Mouse (Mus musculus) T-cell, adult 66 days (primary cell): Measurements from ENCODE around the gene Krtap26-1. TPM values are rescaled to one million over a fixed set of nuclear protein-coding genes. Genes with fewer than 3 reads are reported as not detected.

ENCODE experiments used
- total RNA-seq, 2 experiments: library from RNA; stranded (reverse); gene quantifications; 3 replicates in 1 of 2; 4 replicates in 1 of 2; pipeline ENCODE4 v1.2.4; 2023

The Krtap26-1 gene
- not detected for total RNA-seq

GRCm38 (mm10) chr16:88647358-88647846 is at the start of gene Krtap26-1:
Gene Krtap26-1 (minus strand): TSS chr16:88647796.

DNA sequence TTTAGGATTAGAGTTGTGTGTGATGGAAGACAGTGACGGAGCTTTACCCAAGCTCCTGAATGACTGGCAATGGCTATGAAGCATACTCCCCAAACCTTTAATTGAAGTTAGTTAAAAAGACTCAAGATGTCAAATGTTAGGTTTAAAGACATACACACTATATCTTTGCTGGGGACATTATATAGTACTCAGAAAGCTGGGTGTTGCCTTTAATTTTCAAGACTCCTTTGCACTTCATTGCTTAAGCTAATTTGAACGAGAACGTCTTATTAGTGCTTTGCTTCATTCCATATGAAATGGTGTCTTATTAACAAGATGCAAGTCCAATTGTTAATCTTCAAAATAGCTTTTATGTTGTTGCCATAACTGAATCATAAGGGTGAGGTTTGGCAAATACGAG is 24.0 kb upstream of the Krtap26-1 start, which contains the start of gene Krtap27-1:
Krtap27-1 (minus strand) TSS at position 101 of the 400 bp plus-strand sequence.

GRCm38 (mm10) chr16:88627566-88627965 is 20.0 kb downstream of the Krtap26-1 start, which contains the start of gene 2310079G19Rik:
Gene 2310079G19Rik (minus strand): TSS chr16:88627666.

DNA sequence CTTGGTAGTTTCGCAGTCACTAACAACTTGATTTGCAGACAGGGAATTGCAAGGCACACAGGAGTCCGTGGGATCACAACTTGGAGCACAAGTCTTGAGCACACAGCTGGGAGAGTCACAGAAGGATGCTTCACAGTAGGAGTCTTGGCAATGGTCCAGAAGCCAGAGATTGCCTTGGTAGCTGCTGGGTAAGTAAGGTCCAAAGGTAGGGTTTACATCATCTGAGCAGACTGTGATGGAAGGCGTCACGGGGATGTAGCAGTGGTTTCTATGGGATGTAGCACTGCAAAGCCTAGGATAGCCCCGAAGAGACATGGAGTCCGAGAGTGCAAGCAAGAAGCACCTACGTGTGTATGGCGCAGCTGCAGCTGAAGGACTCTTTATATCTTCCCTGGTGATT is 35.7 kb downstream of the Krtap26-1 start, which contains the start of gene Krtap24-1:
Krtap24-1 (minus strand) TSS at position 358 of the 400 bp plus-strand sequence.

Other genes starting within 250 kb of the Krtap26-1 start
- gene Cldn17, start 140.8 kb downstream of the Krtap26-1 start, total RNA-seq = not detected
- not detected for gene Cldn8, start 84.6 kb downstream of the Krtap26-1 start, total RNA-seq
- gene Krtap24-1, start 35.5 kb downstream of the Krtap26-1 start, total RNA-seq = not detected
- not detected for gene 2310079G19Rik, start 20.1 kb downstream of the Krtap26-1 start, total RNA-seq
- not detected for gene Krtap27-1, start 23.9 kb upstream of the Krtap26-1 start, total RNA-seq
- gene 2310061N02Rik, start 60.2 kb upstream of the Krtap26-1 start, total RNA-seq = not detected
- gene Krtap13-1, start 81.1 kb upstream of the Krtap26-1 start, total RNA-seq = not detected
- not detected for gene Krtap13, start 103.8 kb upstream of the Krtap26-1 start, total RNA-seq
- gene 2310034C09Rik, start 111.1 kb upstream of the Krtap26-1 start, total RNA-seq = not detected
- gene 2310057N15Rik, start 126.4 kb upstream of the Krtap26-1 start, total RNA-seq = not detected
- gene Gm5965, start 130.1 kb upstream of the Krtap26-1 start, total RNA-seq = not detected
- not detected for gene Gm20741, start 164.4 kb upstream of the Krtap26-1 start, total RNA-seq
- gene Krtap15, start 172.4 kb upstream of the Krtap26-1 start, total RNA-seq = not detected
- gene Krtap14, start 178.3 kb upstream of the Krtap26-1 start, total RNA-seq = not detected
- not detected for gene Krtap19-1, start 221.6 kb upstream of the Krtap26-1 start, total RNA-seq
- not detected for gene Krtap19-2, start 226.5 kb upstream of the Krtap26-1 start, total RNA-seq
- not detected for gene Krtap19-3, start 230.2 kb upstream of the Krtap26-1 start, total RNA-seq
- not detected for gene Krtap19-4, start 237.3 kb upstream of the Krtap26-1 start, total RNA-seq
- gene Krtap19-5, start 248.7 kb upstream of the Krtap26-1 start, total RNA-seq = not detected